Mouse (Mus musculus) midbrain, embryonic 11.5 days (tissue): ENCODE results near the gene Spdya. TPM values are rescaled to one million over a fixed set of nuclear protein-coding genes. Genes with fewer than 3 reads are reported as not detected.

Experiments
- ATAC-seq: fragments of 200-750 bp; cut with Nextera tagmentation; 2 replicates; pipeline ENCODE4 v1.8.0; 2017; ENCODE audit warnings: moderate TSS enrichment, moderate library complexity; ENCODE audit not compliant: low FRiP score
- DNase-seq: peaks from one replicate; pipeline ENCODE4 v3.0.0; 2015; ENCODE audit warnings: low spot score; ENCODE audit errors: missing footprints
- H3K27ac ChIP-seq: fragments of 300-500 bp; sonication (generic); 2 replicates; pipeline ENCODE4 v1.5.1; 2014; ENCODE audit warnings: low read depth, low read length
- H3K27me3 ChIP-seq: fragments of 300-500 bp; sonication (generic); 2 replicates; pipeline ENCODE4 v1.6.1; 2014; ENCODE audit warnings: mild to moderate bottlenecking, low read length, moderate library complexity, mixed read lengths; ENCODE audit not compliant: control insufficient read depth, insufficient read depth
- H3K36me3 ChIP-seq: fragments of 300-500 bp; sonication (generic); 2 replicates; pipeline ENCODE4 v1.6.1; 2014; ENCODE audit warnings: mild to moderate bottlenecking, low read length, moderate library complexity, mixed read lengths; ENCODE audit not compliant: control insufficient read depth, insufficient read depth
- H3K4me1 ChIP-seq: fragments of 300-500 bp; sonication (generic); 2 replicates; pipeline ENCODE4 v1.6.1; 2014; ENCODE audit warnings: low read length; ENCODE audit not compliant: control insufficient read depth, insufficient read depth
- H3K4me2 ChIP-seq: fragments of 300-500 bp; sonication (generic); 2 replicates; pipeline ENCODE4 v1.6.1; 2014; ENCODE audit warnings: mild to moderate bottlenecking, moderate library complexity
- H3K4me3 ChIP-seq: fragments of 300-500 bp; sonication (generic); 2 replicates; pipeline ENCODE4 v1.5.1; 2014; ENCODE audit warnings: low read depth, low read length
- H3K9ac ChIP-seq: fragments of 300-500 bp; sonication (generic); 2 replicates; pipeline ENCODE4 v1.6.1; 2014; ENCODE audit warnings: low read length
- H3K9me3 ChIP-seq: fragments of 300-500 bp; sonication (generic); 2 replicates; pipeline ENCODE4 v1.6.1; 2016; ENCODE audit warnings: low read length; ENCODE audit not compliant: control insufficient read depth
- WGBS: fragments of 180-500 bp; shearing (Covaris S2); extraction: QIAGEN DNeasy Blood & Tissue Kit; methylation state at CpG from one replicate; pipeline ENCODE4 v1.1.7; 2014; 5-methylcytosine and 5-hydroxymethylcytosine counted together
- polyA plus RNA-seq: library from polyadenylated mRNA; unstranded; fragments of >200 nt; fragmentation: Nextera tagmentation; extraction: Ambion mirVana; gene quantifications from 2 replicates; pipeline ENCODE4 v1.2.1, GENCODE M21; 2014

Spdya gene
- polyA plus RNA-seq, 1 experiment from 2014 or later, result 1.6 TPM

DNA sequence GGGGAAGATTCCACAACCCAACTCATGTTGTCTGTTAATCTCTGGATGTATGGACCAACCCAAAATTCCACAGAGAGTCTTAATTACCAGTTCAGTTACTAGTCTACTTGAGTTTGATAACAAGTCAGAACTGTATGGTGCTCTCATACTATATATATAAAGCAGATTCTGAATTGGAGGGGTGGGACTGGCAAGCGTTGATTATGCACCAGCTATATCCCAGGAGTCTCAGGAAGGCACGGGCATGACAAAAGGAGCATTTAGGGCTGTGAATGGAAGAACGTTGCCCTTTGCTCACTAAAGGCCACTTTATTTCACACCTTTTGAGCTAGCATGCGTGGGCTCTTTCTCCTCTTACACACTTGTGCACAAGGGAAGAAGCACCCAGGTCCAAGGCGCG is 511 bp upstream of the Spdya start:
- no peaks in the 10 kb centered on the region for H3K9me3 ChIP-seq
- WGBS, result 10% methylated on average over 6 of the region's 6 CpGs
- DNase-seq, result no peak
- peak overlapping the region; percentile 90 for H3K9ac ChIP-seq
- H3K4me1 ChIP-seq, result peaks cover 4% of the 10 kb centered on the region
- peaks cover 15% of the 10 kb centered on the region for H3K27me3 ChIP-seq
- ATAC-seq, result no peak
- no peak overlapping the region for H3K27ac ChIP-seq
- H3K4me2 ChIP-seq, result peak overlapping the region; percentile 98
- no peaks in the 10 kb centered on the region for H3K36me3 ChIP-seq
- H3K4me3 ChIP-seq, result peak overlapping the region; percentile 69

DNA sequence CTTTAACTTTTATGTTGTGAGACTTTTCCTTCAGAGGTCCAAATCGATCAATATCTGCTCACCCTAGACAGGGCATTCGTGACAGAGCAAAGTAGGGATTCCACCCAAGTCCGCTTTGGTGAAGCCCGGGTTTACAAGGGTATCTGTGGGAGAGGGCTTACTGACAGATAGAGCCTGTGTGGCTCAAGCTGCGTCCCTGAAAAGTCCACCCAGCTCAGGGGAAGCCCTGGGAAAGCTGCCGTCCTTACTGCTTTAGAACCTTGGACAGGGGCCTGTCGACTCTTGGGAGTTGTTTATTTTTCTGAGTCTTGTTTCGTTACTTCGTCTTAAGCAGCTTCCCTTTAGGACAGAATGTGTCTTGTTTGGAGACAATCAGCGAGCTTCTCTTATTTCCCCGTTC is 1.0 kb downstream of the Spdya start:
- H3K4me3 ChIP-seq, result no peak overlapping the region

DNA sequence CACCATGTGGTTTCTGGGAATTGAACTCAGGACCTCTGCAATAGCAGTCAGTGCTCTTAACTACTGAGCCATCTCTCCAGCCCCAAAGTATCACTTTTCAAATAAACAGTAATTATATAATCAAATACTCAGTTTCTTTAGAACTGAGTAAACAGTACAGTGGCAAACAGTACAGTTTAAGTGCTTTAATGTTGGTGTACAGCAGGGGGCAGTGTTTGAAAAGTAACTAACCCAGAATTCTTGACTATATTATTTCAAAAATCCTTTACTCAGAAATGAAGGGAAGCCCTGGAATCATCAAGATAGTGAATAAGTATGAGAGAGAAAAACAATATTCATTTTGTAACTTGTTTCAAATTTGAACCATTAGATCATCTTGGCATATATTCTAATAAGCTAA is 9.8 kb downstream of the Spdya start:
- DNase-seq, result peak; percentile 91
- Histone ChIP-seq H3K9me3 (no peaks in the 10 kb centered on the region), H3K36me3 (no peaks in the 10 kb centered on the region), H3K27ac (no peak overlapping the region), H3K27me3 (no peaks in the 10 kb centered on the region), H3K4me2 (no peak overlapping the region), H3K9ac (no peak overlapping the region), H3K4me1 (no peaks in the 10 kb centered on the region), H3K4me3 (no peak overlapping the region)
- no peak for ATAC-seq

More for the DNA sequence above, 1.0 kb downstream of the Spdya start:
- Histone ChIP-seq H3K4me1 (peaks cover 4% of the 10 kb centered on the region), H3K36me3 (no peaks in the 10 kb centered on the region), H3K27ac (no peak overlapping the region), H3K4me2 (peak overlapping the region; percentile 98), H3K27me3 (peaks cover 15% of the 10 kb centered on the region), H3K9me3 (no peaks in the 10 kb centered on the region), H3K9ac (no peak overlapping the region)
- ATAC-seq, result no peak
- 11% methylated on average over 11 of the region's 11 CpGs for WGBS
- peak; percentile 91 for DNase-seq

DNA sequence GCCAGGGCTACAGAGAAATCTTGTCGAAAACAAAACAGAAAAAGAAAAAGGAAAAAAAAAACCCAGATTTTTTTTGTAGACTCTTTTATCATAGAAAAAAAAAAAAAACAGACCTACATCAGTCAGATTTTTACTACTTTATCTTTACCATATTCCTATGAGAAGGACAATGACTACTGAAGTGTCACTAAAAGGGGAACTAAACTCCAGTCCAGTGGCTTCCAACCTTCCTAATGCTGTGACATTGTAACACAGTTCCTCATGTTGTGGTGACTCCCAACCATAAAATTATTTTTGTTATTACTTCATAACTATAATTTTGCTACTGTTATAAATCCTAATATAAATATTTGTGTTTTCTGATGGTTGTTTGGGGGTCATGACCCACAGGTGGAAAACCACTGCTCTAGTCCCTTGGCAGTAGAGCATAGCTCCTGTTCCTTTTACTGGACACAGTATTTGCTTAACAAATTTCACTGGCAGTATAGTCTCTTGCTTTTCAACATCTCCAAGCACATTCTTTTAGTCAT is 27.4 kb downstream of the Spdya start:
- Histone ChIP-seq H3K9me3 (no peaks in the 10 kb centered on the region), H3K4me1 (no peaks in the 10 kb centered on the region), H3K9ac (no peak overlapping the region), H3K4me2 (no peak overlapping the region), H3K27ac (no peak overlapping the region), H3K4me3 (no peak overlapping the region), H3K36me3 (no peaks in the 10 kb centered on the region), H3K27me3 (no peaks in the 10 kb centered on the region)
- no peak for DNase-seq
- no peak for ATAC-seq
- WGBS, result 100% methylated on average over 1 of the region's 1 CpGs

DNA sequence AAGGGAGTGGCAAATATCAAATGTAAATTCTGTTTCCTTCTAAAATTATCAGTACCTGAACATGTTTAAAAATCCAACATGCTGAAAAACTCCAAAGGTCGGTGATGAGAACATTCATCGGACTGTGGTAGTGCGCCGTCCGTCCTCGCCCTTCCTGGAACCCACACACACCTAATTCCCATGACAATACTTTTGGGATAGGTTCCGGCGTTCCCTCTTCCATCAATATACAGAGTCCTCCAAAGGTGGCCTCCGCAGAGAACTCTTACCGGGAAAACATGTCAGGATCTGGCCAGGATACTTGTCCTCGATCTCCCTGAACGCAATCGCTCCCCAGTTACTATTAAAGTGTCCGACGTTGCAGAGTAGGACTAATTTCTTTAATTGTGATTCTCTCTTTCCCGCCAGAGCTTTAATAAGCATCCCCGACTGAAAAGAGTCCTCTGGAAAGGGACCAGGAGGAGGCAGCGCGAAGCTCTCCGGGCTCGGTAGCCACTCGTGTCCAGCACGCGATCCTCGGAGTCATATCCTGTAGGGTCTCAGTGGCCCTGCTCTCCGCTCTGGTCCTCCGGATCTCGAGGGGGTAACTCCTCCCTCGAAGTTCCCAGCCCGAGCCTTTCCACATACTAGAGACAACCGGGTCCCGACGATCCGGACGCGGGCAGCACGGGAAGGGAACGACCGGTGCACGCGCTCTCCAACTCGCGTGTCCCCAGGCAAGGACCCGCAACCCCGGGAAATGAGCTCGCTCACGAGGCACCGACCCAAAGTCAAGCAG is 46.2 kb downstream of the Spdya start:
- DNase-seq, result no peak
- Histone ChIP-seq H3K9me3 (no peaks in the 10 kb centered on the region), H3K4me1 (peaks cover 12% of the 10 kb centered on the region), H3K36me3 (no peaks in the 10 kb centered on the region; the same call in 1 of the 2 replicates), H3K27ac (no peak overlapping the region), H3K27me3 (no peaks in the 10 kb centered on the region), H3K4me2 (peak overlapping the region; percentile 61), H3K9ac (peak overlapping the region; percentile 80), H3K4me3 (peak overlapping the region; percentile 76)
- ATAC-seq, result peak; percentile 75
- 2% methylated on average over 48 of the region's 48 CpGs for WGBS

DNA sequence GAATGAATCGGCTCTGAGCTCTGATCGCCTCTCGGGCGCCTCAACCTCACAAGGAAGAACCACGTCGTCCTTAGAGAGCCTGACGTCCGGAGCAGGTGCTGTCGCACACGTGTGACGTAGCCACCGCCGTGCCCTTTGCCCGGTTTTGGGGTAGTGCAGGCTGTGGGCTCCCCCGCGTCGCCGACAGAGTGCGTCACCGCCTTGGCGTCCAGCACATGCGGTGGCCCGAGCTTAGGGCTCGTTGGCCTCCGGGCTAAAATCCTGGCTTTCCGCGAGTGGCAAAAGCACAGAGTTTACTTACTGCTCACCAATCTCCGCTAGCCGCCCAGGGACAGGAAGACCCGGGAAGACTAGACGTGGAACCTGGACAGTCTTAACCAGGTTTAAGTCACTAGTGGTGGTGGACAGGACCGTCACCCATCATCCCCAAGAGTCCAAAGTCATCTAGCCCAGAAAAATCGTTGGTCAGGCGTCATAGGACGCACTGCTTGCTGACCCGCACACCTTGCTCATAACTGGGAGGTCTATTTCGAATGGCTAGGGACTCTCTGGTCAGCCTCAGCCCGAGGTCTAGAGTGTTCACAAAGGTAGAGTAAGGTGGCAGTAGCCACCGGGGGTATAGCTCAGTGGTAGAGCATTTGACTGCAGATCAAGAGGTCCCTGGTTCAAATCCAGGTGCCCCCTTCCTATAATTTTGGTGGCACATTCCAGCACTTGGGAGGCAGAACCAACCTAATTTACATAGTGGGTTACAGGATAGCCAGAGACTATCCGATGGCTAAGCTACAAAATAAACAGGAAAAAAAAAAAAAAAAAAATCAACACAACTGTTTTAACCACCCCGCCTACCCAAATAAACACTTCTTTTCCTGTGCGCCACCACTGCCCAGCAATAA is 47.0 kb downstream of the Spdya start:
- no peaks in the 10 kb centered on the region for H3K9me3 ChIP-seq
- H3K9ac ChIP-seq, result peak overlapping the region; percentile 80
- WGBS, result 6% methylated on average over 42 of the region's 42 CpGs
- H3K4me1 ChIP-seq, result peaks cover 12% of the 10 kb centered on the region
- peak overlapping the region; percentile 61 for H3K4me2 ChIP-seq
- DNase-seq (peak; percentile 99), ATAC-seq (peak; percentile 97)
- H3K36me3 ChIP-seq, result no peaks in the 10 kb centered on the region
- peak overlapping the region; percentile 76 for H3K4me3 ChIP-seq
- H3K27ac ChIP-seq, result no peak overlapping the region; the same call in 1 of the 2 replicates
- no peaks in the 10 kb centered on the region for H3K27me3 ChIP-seq

DNA sequence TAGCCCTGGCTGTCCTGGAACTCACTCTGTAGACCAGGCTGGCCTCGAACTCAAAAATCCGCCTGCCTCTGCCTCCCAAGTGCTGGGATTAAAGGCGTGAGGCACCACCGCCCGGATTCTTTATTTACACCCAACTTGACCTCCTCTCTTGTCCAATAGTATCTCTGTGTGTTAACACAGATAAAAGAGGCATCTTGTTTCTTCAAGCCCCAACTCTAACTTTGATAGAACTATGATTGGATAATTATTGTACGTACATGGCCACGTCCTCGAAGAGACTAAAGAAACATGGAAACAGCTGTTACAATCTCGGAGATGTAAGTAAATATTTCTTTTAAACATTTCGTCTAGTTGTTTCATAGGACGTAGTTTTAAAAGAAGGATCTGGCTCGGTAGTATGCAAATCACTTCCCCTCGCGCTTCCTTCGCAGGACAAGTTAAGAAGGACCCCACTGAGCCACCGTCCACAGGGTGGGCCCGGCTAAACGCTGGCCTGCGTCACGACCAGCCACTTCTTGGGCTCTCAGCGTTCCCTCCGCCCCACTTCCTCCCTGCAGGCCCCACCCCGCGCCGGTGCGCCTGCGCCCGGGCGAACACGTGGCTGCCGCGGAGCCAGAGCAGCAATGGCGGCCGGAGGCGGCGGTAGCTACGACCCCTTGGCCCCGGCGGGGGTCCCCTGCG is 63.9 kb downstream of the Spdya start, which contains the start of gene Wdr43:
Gene Wdr43, plus strand, starts transcription at position 258 of the 681 bp plus-strand sequence.
- H3K4me3 ChIP-seq, result peak within 1 kb of the TSS; percentile 100
- no peak within 1 kb of the TSS for H3K27ac ChIP-seq
- peak; percentile 99 for DNase-seq
- peak; percentile 100 for ATAC-seq
- WGBS, result 6% methylated on average over 40 of the region's 40 CpGs
- H3K4me1 ChIP-seq, result peaks cover 11% of the 10 kb centered on the region; the same call in 1 of the 2 replicates
- peak within 1 kb of the TSS; percentile 77 for H3K4me2 ChIP-seq
- no peaks in the 10 kb centered on the region for H3K9me3 ChIP-seq
- H3K27me3 ChIP-seq, result no peaks in the 10 kb centered on the region
- H3K36me3 ChIP-seq, result peaks cover 3% of the 10 kb centered on the region; the same call in 1 of the 2 replicates
- peak within 1 kb of the TSS; percentile 95 for H3K9ac ChIP-seq

DNA sequence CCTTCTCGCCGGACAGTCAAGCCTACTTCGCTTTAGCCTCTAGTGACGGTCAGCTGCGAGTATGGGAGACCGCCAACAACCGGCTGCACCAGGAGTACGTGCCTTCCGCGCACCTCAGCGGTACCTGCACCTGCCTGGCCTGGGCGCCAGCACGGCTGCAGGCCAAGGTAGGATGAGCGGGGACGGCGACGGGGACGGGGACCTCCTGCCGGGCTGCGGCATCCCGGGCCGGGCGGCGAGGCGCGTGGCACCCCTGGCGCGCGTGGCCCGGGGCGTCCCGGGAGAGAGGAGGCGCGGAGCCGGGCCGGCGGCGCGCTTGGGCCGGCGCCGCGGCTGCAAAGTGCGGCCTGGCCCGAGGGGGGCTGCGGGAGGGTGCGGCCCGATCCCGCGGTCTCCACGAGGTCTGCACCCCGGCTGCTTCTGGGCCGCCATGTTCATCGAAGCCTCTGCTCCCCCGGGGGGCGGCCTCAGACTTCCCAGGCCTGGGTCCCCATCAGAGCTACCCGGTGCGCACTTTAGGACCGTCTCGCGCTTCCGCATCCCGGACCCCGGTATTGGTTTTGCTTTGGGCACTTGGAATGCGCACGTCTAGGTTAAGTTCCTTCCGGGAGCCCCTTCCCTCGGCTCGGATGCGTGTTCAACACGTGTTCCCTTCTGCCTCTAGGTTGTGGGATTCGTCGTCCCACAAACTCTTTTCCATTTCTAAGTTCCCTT is 64.6 kb downstream of the Spdya start:
- Histone ChIP-seq H3K36me3 (peaks cover 3% of the 10 kb centered on the region; the same call in 1 of the 2 replicates), H3K4me1 (peaks cover 11% of the 10 kb centered on the region; the same call in 1 of the 2 replicates), H3K9ac (peak overlapping the region; percentile 95), H3K9me3 (no peaks in the 10 kb centered on the region), H3K27ac (no peak overlapping the region), H3K27me3 (no peaks in the 10 kb centered on the region), H3K4me3 (peak overlapping the region; percentile 100), H3K4me2 (peak overlapping the region; percentile 77)
- ATAC-seq (peak; percentile 87), DNase-seq (peak; percentile 93)
- under 1% methylated on average over 71 of the region's 73 CpGs for WGBS
